Mouse (Mus musculus): Measurements from ENCODE around the gene Syngr4. TPM values are rescaled to one million over a fixed set of nuclear protein-coding genes. Genes with fewer than 3 reads are reported as not detected.

Syngr4 gene
- polyA plus RNA-seq, 1 experiment, result 0.28 TPM

DNA sequence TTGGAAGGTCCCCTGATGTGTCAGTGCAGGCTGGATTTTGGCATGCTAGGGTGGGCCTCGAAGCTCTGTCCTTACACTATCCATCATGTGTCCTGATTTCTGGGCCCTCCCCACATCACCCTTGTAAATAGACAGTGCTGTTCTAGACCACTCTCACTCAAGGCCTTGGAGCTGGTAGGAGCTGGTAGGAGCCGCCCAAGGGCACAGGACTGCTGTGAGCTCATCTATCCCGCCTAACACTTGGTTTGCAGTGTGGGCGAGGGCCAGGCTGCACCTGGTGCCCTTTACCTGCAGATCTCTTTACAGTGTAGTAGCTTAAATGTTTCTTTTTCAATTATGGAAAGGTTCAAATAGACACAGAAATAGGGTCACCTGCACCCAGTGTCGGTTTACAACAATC lies 18.5 kb upstream of the Syngr4 start:
- Histone ChIP-seq H3K36me3 (ENCODE audit: control insufficient read depth, insufficient read depth, low read length) (peaks cover 7% of the 10 kb centered on the region), H3K27ac (ENCODE audit: insufficient read depth, low read length) (no peak overlapping the region), H3K27me3 (ENCODE audit: control insufficient read depth, insufficient read depth, low read length) (no peaks in the 10 kb centered on the region), H3K4me1 (ENCODE audit: control insufficient read depth, insufficient read depth, insufficient read length) (peaks cover 28% of the 10 kb centered on the region; the same call in 1 of the 2 replicates), H3K4me3 (ENCODE audit: extremely low read depth, insufficient read depth, insufficient read length) (no peak overlapping the region)
- no peak for DNase-seq (ENCODE audit: low read depth in 1 of 2, low spot score in 2 of 2)
- 90% methylated on average over 5 of the region's 5 CpGs for WGBS
- TF ChIP-seq POLR2A (IDR thresholded peaks at IDR 0.05; ENCODE audit: low read depth, low read length) (no peak), CTCF (IDR thresholded peaks at IDR 0.05; ENCODE audit: extremely low read depth, insufficient read depth, insufficient read length, insufficient replicate concordance) (no peak)

DNA sequence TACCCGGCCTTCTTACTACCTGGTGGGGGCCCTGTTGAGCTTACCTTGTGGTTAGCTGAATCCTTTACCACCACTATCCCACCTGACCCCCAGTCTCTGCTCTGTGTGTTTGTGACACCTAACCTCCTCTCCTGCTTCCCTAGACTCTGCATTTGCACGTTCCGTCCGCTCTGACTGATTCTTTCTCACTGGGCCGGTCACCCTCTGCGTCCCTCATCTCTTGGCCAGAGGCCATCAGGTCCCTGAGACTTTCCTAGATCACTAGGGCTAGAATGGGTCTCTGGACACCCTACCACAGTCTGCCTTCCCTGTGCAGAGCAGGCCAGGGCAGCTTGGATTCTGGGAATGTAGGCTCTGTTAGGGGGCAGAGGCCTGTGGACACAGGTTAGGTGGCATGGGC lies 17.6 kb upstream of the Syngr4 start:
- 91% methylated on average over 6 of the region's 6 CpGs for WGBS
- Histone ChIP-seq H3K4me3 (ENCODE audit: extremely low read depth, insufficient read depth, insufficient read length) (no peak overlapping the region), H3K27me3 (ENCODE audit: control insufficient read depth, insufficient read depth, low read length) (no peaks in the 10 kb centered on the region), H3K4me1 (ENCODE audit: control insufficient read depth, insufficient read depth, insufficient read length) (peaks cover 22% of the 10 kb centered on the region; the same call in 1 of the 2 replicates), H3K36me3 (ENCODE audit: control insufficient read depth, insufficient read depth, low read length) (peaks cover 5% of the 10 kb centered on the region; the same call in 1 of the 2 replicates), H3K27ac (ENCODE audit: insufficient read depth, low read length) (no peak overlapping the region)
- no peak for DNase-seq (ENCODE audit: low read depth in 1 of 2, low spot score in 2 of 2)
- TF ChIP-seq CTCF (IDR thresholded peaks at IDR 0.05; ENCODE audit: extremely low read depth, insufficient read depth, insufficient read length, insufficient replicate concordance) (no peak), POLR2A (IDR thresholded peaks at IDR 0.05; ENCODE audit: low read depth, low read length) (no peak)

DNA sequence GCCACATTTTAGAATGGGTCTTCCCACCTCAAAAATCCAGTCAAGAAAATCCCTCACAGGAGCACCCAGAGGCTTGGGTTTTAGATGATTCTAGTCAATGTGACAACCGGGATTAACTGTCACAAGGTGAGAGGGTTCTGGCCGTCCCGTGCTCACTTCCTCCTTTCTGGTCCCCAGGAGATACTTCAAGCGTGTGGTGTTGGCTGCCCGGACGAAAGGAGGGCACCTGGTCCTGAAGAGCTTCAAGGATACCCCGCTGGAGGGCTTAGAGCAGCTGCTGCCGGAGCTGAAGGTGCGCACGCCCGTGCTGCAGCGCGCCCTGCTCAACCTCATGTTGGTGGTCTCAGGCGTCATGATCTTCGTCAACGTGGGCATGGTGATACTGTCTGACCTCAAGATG lies 12.6 kb upstream of the Syngr4 start:
- Histone ChIP-seq H3K4me1 (ENCODE audit: control insufficient read depth, insufficient read depth, insufficient read length) (peaks cover 13% of the 10 kb centered on the region; the same call in 1 of the 2 replicates), H3K4me3 (ENCODE audit: extremely low read depth, insufficient read depth, insufficient read length) (no peak overlapping the region), H3K27me3 (ENCODE audit: control insufficient read depth, insufficient read depth, low read length) (no peaks in the 10 kb centered on the region), H3K36me3 (ENCODE audit: control insufficient read depth, insufficient read depth, low read length) (no peaks in the 10 kb centered on the region), H3K27ac (ENCODE audit: insufficient read depth, low read length) (no peak overlapping the region)
- DNase-seq (ENCODE audit: low read depth in 1 of 2, low spot score in 2 of 2), result no peak
- 72% methylated on average over 16 of the region's 16 CpGs for WGBS
- TF ChIP-seq POLR2A (IDR thresholded peaks at IDR 0.05; ENCODE audit: low read depth, low read length) (no peak), CTCF (IDR thresholded peaks at IDR 0.05; ENCODE audit: extremely low read depth, insufficient read depth, insufficient read length, insufficient replicate concordance) (no peak)

DNA sequence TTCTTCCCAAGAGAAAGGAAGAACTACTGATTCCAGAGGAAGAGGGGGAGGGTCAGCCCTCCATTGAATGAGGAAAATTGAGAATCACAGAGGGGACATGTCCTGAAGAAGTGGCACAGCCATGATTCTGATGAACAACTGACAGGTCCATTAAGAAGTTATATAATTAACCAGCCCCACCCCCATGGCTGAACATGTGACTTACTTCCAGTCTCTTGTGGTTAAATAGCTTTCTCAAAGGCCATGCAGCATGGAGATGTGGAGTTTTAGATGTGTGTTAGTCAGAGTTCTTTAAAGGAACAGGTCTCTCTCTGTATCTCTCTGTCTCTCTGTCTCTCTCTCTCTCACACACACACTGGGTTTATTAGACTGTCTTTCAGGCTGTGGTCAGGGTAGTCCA lies 11.9 kb upstream of the Syngr4 start:
- Histone ChIP-seq H3K4me3 (ENCODE audit: extremely low read depth, insufficient read depth, insufficient read length) (no peak overlapping the region), H3K4me1 (ENCODE audit: control insufficient read depth, insufficient read depth, insufficient read length) (peaks cover 13% of the 10 kb centered on the region; the same call in 1 of the 2 replicates), H3K27ac (ENCODE audit: insufficient read depth, low read length) (no peak overlapping the region), H3K27me3 (ENCODE audit: control insufficient read depth, insufficient read depth, low read length) (no peaks in the 10 kb centered on the region), H3K36me3 (ENCODE audit: control insufficient read depth, insufficient read depth, low read length) (no peaks in the 10 kb centered on the region)
- no peak for DNase-seq (ENCODE audit: low read depth in 1 of 2, low spot score in 2 of 2)
- no peak for TF ChIP-seq CTCF (IDR thresholded peaks at IDR 0.05; ENCODE audit: extremely low read depth, insufficient read depth, insufficient read length, insufficient replicate concordance)
- no peak for TF ChIP-seq POLR2A (IDR thresholded peaks at IDR 0.05; ENCODE audit: low read depth, low read length)

- H3K4me3 ChIP-seq (ENCODE audit: extremely low read depth, insufficient read depth, insufficient read length), result no peak overlapping the region
- 70% methylated on average over 9 of the region's 9 CpGs for WGBS
- no peak for DNase-seq (ENCODE audit: low read depth in 1 of 2, low spot score in 2 of 2)
- H3K36me3 ChIP-seq (ENCODE audit: control insufficient read depth, insufficient read depth, low read length), result no peaks in the 10 kb centered on the region
- no peak for TF ChIP-seq POLR2A (IDR thresholded peaks at IDR 0.05; ENCODE audit: low read depth, low read length)
- no peak for TF ChIP-seq CTCF (IDR thresholded peaks at IDR 0.05; ENCODE audit: extremely low read depth, insufficient read depth, insufficient read length, insufficient replicate concordance)
- H3K4me1 ChIP-seq (ENCODE audit: control insufficient read depth, insufficient read depth, insufficient read length), result peaks cover 13% of the 10 kb centered on the region; the same call in 1 of the 2 replicates
- H3K27ac ChIP-seq (ENCODE audit: insufficient read depth, low read length), result no peak overlapping the region
- H3K27me3 ChIP-seq (ENCODE audit: control insufficient read depth, insufficient read depth, low read length), result no peaks in the 10 kb centered on the region
Observed at GRCm38 (mm10) chr7:45906622-45907021, 10.1 kb upstream of the Syngr4 start.

- WGBS, result 78% methylated on average over 12 of the region's 12 CpGs
Observed at GRCm38 (mm10) chr7:45902481-45903002, 6.0 kb upstream of the Syngr4 start.

GRCm38 (mm10) chr7:45901562-45901961 lies 5.0 kb upstream of the Syngr4 start:
- H3K27ac ChIP-seq (ENCODE audit: insufficient read depth, low read length), result no peak overlapping the region
- H3K4me3 ChIP-seq (ENCODE audit: extremely low read depth, insufficient read depth, insufficient read length), result no peak overlapping the region
- TF ChIP-seq POLR2A (IDR thresholded peaks at IDR 0.05; ENCODE audit: low read depth, low read length) (no peak), CTCF (IDR thresholded peaks at IDR 0.05; ENCODE audit: extremely low read depth, insufficient read depth, insufficient read length, insufficient replicate concordance) (no peak)
- H3K36me3 ChIP-seq (ENCODE audit: control insufficient read depth, insufficient read depth, low read length), result no peaks in the 10 kb centered on the region
- H3K4me1 ChIP-seq (ENCODE audit: control insufficient read depth, insufficient read depth, insufficient read length), result peaks cover 6% of the 10 kb centered on the region; the same call in 1 of the 2 replicates
- H3K27me3 ChIP-seq (ENCODE audit: control insufficient read depth, insufficient read depth, low read length), result no peaks in the 10 kb centered on the region
- no peak for DNase-seq (ENCODE audit: low read depth in 1 of 2, low spot score in 2 of 2)
- WGBS, result 63% methylated on average over 5 of the region's 5 CpGs

More at GRCm38 (mm10) chr7:45902481-45903002, 6.0 kb upstream of the Syngr4 start:
- TF ChIP-seq CTCF (IDR thresholded peaks at IDR 0.05; ENCODE audit: extremely low read depth, insufficient read depth, insufficient read length, insufficient replicate concordance) (no peak), POLR2A (IDR thresholded peaks at IDR 0.05; ENCODE audit: low read depth, low read length) (no peak)
- H3K27ac ChIP-seq (ENCODE audit: insufficient read depth, low read length), result no peak overlapping the region
- no peak overlapping the region for H3K4me3 ChIP-seq (ENCODE audit: extremely low read depth, insufficient read depth, insufficient read length)
- peaks cover 7% of the 10 kb centered on the region; the same call in 1 of the 2 replicates for H3K4me1 ChIP-seq (ENCODE audit: control insufficient read depth, insufficient read depth, insufficient read length)
- DNase-seq (ENCODE audit: low read depth in 1 of 2, low spot score in 2 of 2), result no peak
- no peaks in the 10 kb centered on the region for H3K36me3 ChIP-seq (ENCODE audit: control insufficient read depth, insufficient read depth, low read length)
- H3K27me3 ChIP-seq (ENCODE audit: control insufficient read depth, insufficient read depth, low read length), result no peaks in the 10 kb centered on the region

Measured in spleen, adult 2 months (tissue).